Mouse (Mus musculus) cerebral cortex, adult 2 months (tissue): ENCODE measurements around the gene Bmp2k.

Experiments
- WGBS: fragments of 180-500 bp; shearing (Covaris S2); methylation state at CpG from one replicate; pipeline ENCODE4 v1.1.7; 2018; 5-methylcytosine and 5-hydroxymethylcytosine counted together

The Bmp2k gene

DNA sequence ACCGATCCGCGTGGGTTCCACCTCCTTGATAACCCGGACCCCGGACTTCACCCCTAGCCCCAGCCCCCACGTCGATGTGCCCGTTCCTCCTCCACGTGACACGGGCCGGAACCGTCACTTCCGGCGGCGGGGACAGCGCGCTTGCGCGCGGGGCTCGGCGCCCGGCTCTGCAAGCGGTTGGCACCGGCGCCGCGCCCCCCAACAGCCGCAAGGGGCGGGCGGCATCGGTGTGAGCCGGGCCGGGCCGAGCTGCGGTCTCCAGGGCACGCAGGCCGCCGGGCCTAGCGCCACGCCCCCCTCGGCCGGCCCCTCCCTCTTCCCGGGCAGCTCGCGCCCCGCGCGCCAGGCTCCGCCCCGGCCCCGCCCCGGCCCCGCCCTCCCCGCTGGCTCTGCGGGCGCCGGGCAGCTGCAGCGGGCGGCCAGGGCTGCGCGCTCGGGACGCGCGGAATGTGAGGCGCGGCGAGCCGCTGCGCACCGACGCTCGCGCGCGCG is at the start of gene Bmp2k:
TSS of gene Bmp2k (plus strand) at position 380 of the 492 bp plus-strand sequence.
- WGBS, result 1% methylated on average over 78 of the region's 78 CpGs

DNA sequence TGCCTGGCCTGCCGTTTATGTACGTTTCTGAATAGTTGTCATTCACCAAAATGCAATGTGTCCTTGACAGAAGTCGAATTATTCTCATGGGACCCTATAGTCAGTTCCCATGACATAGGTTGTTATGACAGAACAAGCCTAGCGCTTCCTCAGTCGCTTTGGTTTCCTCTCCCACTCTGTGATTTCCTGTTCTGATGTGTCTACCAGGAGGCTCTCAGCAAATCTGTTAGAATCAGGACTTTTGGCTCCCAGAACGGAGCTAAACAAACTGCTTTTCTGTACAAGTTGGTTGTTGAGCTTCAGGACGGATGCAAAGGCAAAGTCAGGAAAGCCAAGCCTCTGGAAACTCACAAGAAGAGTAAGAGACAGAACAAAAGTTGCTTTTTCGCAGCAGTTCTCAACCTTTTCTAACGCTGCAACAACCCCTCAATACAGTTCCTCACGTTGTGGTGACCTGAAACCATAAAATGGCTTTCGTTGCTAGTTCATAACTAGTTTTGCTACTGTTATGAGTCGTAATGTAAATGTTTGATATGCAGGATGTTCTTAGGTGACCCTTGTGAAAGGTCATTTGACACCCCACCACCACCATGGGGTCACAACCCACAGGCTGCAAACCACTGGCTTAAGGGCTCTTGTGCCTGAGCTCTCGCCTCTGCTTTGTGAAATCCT is 48.5 kb upstream of the Bmp2k start:
- WGBS, result 83% methylated on average over 13 of the region's 13 CpGs

DNA sequence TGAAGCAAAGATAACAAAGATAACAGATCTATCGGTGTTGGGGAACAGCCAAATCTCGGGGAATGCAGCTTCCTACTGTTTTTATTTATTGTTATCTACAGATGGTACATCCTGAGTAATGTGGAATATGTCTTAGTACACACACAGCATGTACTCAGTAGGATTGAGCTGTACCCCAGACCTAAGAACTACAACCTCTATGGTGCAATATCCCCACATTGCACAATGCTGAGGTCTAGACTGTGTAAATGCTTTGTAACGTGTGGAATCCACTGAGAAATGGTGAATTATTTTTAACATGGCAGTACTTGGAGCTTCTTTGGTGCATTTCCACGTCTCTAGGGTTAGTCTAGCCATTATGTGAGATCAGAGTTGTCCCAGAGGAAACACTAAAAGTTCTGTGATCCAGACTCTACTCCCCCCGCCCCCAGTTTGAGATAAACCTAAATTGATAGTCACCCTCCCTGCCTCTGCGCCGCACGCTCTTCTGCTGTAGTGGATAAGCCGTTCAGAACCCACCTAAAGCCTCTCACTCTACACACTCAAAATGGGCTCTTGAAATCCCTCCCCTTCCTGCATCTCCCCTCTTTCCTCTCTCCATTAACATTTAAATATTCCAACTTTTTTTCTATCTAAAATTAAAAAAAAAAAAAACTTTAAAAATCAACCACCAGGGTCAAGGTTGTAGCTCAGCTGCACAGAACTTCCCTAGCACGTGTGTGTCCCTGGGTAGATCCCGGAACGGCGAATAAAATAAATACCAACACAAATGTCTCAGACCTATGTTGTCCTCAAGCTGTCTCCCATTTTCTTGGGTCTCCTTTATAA is 47.4 kb upstream of the Bmp2k start:
- WGBS, result 92% methylated on average over 13 of the region's 13 CpGs

DNA sequence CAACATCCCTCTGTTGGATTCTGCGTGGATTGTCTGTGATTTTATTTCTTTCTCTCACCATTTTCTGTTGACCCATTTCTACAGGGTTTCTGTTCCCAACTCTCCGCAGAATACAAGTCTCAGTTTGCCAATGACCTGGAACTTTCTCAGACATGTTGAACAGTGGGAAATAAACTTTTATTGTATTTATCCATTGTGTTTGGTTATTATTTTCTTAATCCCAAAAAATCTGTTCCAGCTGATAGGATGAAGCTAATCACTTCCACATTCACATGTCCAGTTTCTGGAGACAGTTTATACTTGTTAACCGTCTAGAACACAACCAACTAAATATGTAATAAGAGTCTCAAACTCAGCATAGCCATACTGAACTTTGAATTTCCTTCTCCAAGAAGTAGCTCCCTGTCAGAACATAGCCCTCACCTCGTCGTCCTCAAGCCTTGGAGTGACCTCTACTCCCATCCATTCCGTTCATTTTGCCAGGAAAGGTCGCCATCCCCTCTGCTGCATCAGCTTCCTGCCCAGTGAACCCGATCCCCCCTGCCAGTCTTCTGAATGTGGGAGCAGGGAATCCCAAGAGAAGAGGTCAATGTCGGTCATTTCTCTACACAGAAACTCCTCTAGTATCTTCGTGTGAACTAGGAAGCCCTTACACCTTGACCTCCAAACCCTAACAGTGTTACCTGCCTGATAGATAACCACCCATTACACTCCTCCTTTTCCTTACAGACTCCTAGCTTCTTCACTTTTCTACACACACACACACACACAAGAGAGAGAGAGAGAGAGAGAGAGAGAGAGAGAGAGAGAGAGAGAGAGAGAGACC is 46.6 kb upstream of the Bmp2k start:
- 88% methylated on average over 10 of the region's 10 CpGs for WGBS

DNA sequence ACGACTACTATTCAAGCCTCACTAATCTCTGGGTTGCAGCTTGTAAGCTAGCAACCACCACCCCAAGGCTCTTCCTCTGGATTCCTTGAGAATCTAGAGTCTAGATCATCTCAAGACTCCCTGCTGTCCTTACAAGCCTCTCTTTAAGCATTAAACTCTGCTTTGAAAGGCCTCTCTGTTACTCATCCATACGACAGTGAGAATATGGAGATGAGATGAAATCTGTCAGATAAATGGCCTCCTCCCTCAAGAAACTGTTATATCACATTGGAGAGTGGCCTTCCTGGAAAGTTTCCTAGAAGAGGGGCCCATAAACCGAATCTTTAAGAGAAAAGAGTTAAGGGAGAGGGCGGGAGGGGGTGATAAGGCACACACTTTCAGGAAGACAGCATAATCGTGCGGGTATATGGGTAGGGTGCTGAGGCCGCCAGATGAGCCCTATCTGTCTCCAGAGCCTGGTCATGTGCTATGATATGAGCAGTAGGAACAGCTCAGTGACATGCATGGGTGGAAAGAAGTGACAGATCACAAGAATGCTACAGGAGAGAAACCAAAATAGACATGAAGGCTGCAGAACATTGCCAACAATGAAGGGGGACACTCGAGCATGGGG is 45.9 kb upstream of the Bmp2k start:
- 88% methylated on average over 8 of the region's 8 CpGs for WGBS

DNA sequence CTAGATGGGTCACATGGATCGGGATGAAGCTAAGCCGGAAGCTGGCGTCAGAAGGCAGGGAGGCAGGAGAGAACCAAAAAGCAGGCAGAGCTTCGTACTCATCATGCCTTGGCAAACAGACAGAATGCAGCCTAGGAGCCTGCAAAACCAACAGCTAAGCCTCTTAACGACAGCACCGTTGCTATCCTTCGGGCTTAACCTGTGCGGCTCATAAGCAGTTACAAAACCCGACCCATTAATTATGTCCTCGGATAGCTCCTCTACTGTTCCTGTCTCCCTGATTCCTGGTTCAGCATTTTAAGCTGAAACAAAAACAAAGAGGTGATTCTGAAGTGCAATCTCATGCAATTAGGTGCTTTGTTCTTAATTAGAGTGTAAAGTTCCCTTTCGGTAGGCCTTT is 43.4 kb upstream of the Bmp2k start:
- 60% methylated on average over 11 of the region's 11 CpGs for WGBS

DNA sequence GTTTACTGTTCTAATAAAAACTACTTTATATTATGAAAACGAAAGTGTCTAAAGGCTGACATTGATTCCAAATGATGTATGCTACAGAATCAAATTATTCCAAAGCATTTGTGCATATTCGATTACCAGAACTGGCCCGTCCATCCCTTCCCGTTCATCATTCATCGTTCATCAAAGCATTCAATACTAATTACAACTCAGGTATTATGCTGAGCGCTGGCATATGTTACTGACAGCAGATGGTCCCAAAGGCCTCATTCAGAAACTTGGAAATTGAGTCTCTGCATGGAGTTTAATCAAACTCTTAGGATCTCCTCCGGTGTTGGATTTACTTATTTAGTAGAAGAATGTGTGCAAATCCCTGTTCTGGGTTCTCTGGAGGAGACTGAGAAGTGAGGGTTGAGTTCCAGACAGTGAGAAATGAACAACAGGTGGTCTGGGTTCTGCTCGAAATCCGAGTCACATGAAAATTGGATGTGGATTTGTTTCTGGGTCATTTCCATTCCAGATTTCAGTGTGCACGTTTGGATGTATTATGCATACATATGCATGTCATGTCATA is 42.9 kb upstream of the Bmp2k start:
- WGBS, result 66% methylated on average over 10 of the region's 10 CpGs

DNA sequence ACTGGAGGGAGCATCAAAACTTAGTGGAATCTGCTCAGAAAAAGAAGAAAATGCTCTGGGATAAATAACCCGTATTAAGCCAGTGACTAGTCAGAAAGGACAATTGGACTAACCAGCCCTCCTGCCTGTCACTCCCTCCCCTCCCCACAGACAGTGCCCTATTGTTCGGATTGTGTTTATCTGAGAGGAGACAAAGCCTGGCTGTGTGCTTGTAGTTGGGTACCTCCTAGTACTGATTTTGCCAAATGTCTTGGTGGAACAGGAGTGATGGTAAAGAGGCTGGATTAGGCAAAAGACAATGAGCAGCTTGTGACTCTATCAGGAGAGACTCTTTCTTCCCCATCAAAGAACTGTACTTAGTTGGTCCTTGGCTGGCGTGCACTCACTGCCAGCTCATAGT is 40.6 kb upstream of the Bmp2k start:
- 68% methylated on average over 3 of the region's 3 CpGs for WGBS

DNA sequence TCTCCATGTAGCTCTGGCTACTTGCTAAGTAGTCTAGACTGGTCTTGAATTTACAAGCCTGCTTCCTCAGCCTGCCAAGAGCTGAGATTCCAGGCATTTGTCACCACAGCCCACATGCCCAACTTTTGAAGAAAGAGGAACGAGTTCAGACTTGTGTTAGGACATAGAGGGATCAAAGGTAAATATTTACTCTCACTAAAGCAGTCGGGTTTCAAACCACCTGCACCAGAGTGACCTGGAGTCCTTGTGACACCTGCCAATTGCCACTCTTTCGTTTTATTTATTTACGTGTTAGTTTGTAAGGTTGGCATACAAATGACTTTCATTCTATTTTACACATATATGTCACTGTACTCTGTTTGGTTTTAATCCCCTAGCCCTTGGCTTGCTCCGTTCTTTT is 36.4 kb upstream of the Bmp2k start:
- 77% methylated on average over 5 of the region's 5 CpGs for WGBS

DNA sequence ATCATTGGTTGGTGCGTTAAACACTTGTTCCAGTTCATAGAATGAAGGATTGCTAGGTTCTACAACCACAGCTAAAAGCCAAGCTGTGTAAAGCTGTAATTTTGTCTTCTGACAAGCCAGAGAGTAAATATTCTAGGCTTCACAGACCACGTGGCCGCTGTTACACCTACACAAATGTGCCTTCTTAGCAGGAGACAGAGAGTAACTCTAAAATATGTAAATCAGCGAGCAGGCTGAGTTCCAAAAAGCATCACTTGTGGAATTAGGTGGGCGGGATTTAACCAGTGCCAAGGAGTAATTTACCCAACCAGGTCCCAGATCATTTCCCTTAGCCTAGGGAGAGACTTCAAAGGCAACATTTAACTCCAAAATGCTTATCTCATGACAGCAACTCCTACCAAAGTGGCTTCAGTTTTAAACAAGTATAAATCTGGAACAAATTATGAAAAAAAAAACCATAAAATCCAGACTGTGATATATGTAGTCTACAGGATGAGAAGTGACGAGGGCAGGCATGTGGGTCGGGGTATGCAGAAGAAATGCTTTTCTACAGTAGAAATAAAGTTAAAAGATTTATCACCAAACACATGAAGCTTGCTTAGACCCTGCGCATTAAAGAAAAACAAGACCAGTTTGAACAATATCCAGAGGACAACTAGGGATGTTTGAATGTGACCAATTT is 35.1 kb upstream of the Bmp2k start:
- 45% methylated on average over 8 of the region's 8 CpGs for WGBS

DNA sequence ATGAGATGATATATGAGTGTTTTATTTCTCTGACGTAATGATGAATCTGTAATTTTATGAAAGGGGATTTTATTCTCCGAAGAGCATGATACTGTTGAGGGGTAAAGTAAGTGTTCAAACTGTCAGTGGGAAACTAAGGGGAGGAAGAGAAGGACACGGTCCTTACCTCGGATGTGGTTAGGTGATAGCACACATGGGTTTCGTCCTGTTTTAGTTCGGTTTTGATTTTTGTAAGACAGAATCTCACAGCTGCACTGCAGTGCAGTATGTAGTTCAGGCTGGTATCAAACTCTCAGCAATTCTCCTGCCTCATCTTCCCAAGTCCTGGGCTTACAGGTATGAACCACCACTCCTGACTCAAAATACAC is 34.6 kb upstream of the Bmp2k start:
- WGBS, result 86% methylated on average over 6 of the region's 6 CpGs

DNA sequence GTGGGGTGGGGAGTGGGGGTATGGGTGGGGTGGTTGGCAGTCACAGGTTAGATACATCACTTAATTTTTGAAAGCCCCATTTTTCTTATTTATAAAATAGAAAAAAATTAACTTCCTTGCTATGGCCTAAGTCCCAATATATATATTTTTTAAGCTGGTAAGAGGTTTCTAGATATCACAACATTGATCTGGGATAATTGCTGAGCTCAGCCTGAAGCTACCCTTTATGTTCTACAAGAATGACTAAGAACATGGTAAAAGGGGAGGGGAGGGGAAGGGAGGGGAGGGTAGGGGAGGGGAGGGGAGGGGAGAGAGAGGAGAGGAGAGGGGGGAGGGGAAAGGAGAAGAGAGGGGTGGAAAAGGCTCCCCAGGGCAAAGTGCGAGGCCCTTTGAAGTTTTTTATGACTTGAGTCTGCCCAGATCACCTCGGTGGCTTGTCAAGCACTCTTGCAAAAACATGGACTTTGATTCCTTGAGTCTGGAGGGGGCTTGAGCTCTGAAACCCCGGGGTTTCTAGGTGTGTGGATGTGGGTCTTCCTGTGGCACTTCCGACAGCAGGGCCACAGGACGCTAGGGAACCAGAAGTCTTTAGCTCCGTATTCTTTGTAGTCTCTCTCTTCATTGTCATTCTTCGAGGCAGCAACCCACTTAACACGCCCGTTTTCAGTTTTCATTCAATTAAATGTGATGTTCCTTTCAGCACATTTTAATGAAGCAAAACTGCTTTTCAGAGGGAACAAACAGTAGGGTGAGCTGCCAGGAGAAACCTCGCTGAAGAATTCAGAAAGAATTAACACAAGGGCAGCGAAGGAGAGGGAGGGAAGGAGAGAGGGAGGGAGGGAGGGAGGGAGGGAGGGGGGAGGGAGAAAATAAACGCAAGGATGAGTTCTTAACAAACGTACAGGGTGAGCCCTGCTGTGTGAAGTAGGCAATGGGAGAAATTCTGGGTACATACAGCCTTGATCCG is 33.1 kb upstream of the Bmp2k start:
- WGBS, result 12% methylated on average over 14 of the region's 14 CpGs

DNA sequence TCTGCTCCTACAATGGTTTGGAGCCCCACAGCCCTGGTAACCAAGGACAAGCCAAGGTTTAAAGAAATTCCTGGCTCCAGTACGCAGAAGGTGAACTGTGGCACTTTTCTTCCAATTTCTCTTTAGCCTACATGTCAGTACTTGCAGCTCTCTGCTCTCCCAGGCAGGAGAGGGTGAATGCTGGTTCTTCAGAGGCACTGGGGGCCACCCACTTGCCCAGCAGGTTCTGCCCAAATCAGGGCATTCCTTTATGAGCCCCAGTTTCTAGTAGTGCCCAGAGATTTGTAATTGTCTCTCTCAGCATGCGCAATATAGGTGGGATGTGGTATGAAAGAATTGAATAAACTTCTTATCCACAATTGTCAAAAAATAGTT is 32.5 kb upstream of the Bmp2k start:
- 74% methylated on average over 2 of the region's 2 CpGs for WGBS

DNA sequence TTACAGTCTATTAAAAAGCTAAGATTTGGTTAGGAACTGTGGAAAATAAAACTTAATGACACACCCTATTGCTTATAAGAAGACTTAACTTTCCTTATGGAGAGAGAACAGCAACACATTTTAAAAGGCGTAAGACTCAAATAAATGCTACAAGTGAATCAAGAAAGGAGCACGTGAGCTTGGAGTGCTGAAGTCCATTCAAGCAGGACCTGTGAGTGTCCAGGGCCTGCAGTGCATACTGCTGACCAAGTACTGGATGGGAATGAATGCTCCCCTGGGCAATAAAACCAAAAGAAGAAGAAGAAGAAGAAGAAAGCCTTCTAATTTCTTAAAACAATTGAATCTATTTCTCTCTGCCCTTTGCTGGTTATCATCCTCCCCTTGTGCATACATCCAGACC is 32.0 kb upstream of the Bmp2k start:
- 91% methylated on average over 2 of the region's 2 CpGs for WGBS

DNA sequence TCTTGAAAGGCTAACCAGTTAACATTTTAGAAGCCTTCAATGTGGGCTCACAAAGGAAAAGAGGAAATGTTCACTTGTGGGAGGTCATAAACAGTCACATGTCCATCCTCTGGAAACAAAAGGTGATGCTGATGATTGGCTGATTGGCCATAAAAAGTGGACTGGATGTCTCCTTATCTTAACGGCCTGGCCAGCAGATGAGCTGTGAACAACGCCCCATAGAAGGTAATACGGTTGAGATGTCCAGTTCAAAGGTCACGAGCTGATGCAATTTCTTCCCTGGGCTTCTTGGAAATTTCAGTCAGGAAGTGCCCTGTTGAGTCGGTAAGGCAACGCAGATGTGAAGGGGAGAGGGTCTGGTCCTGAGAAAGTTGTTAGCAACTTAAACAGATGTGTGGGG is 28.9 kb upstream of the Bmp2k start:
- 59% methylated on average over 6 of the region's 6 CpGs for WGBS

DNA sequence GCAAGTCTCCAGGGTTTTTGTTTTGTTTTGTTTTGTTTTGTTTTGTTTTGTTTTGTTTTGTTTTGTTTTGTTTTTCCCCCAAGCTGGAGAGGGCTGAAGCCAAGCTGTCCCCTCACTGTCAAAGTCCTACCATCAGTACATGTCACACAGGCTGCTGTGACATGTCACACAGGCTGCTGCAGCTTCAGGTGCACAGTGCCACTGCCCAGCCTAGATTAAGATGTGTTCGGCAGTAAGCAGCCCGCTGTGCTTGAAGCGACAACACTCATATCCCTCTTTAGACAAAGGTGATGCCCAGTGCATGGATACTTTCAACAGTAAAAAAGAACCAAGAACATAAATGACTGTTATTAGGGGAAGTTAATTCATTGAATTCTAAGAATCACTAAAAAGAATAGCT is 28.5 kb upstream of the Bmp2k start:
- 94% methylated on average over 3 of the region's 3 CpGs for WGBS

DNA sequence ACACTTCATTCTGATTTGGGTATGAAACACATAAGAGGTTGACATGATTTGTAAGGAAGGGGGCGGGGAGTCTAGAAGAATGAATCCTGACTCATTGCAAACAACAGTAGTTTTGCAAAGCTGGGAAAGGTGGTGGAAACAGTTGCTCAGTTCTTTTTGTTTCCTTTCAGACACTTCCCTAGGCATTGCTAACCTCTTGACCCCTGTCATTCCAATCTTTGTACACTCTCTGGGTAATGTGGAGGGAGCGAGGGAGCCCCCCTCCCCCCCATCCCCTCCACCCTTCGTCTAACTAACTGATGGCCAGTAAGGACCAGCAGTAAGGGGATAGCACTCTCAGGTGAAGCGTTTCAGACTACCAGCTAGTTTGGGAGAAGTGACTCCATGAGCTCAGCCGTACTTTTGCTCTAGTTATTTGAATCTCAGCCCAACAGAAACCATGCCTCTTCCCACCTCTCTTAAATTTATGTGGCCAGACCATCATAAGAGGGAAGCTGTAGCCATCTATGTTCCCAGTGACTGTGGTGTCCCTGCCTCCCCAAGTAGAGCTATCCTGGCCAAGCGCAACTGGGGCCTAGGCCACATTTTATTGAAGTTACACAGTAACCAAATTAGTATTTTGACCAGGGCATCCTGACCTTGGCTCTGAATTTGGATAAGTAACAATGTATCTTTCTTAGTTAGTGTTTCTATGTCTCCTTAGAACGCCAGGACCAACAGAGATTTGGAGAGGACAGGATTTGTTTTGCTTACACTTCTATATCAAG is 27.6 kb upstream of the Bmp2k start:
- 87% methylated on average over 7 of the region's 7 CpGs for WGBS

DNA sequence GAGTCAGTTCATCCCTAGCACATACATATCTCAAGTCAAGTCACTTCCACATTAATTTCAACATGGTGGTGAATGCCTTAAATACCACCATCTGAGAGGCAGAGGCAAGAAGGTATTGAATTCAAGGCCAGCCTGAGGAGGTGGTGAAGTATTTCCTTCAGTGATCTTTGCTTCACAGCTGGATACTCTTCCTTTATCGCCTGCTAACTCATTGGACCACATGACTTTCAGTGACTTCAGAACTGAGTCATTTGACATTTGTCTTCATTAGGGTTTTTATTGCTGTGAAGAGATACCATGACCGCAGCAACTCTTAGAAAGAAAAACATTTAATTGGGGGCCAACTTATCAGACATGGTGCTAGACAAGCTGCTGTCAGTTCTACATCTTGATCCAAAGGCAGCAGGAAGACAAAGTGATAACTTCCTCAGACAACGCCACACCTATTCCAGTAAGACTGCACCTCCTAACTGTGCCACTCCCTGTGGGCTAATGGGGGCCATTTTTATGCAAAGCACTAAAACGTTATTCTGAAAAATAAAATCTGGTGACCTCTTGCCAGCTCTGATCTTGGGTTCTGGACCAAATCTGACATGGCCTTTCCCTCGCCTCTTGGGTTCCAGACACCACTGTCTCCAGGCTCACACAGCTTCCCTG is 24.9 kb upstream of the Bmp2k start:
- 94% methylated on average over 5 of the region's 5 CpGs for WGBS

DNA sequence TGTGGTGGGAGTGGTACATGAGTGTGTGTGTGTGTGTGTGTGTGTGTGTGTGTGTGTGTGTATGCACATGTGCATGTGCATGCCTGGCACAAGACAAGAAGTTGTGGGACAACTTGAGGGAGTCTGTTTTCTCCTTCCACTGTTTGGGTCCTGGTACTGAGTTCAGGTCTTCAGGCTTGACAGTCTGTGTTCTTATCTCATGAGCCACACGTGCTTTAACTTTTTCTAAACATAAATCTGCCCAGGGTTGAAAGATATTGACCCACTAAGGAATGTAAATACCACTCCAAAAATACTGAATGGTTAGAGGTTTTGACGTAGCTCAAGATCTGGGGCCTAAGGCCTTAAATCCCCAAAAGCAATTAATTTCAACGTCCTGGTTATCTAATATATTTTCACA is 23.8 kb upstream of the Bmp2k start:
- WGBS, result 97% methylated on average over 3 of the region's 3 CpGs
